Mouse (Mus musculus) liver, embryonic 11.5 days (tissue): ENCODE data around the gene Heatr5a. TPM values are rescaled to one million over a fixed set of nuclear protein-coding genes. Genes with fewer than 3 reads are reported as not detected.
A peak's percentile ranks its signal among the peaks of the same experiment; 100 is the strongest.

Source experiments
- ATAC-seq: fragments of 200-750 bp; cut with Nextera tagmentation; replicated peaks from 2 replicates; pipeline ENCODE4 v1.8.0; 2017; ENCODE audit warnings: moderate number of reproducible peaks, mild to moderate bottlenecking, moderate TSS enrichment, moderate library complexity; ENCODE audit not compliant: low FRiP score
- DNase-seq: peaks from one replicate; pipeline ENCODE4 v3.0.0-alpha.2; 2017; ENCODE audit warnings: low spot score
- H3K27ac ChIP-seq: fragments of 300-500 bp; sonication (generic); 2 replicates; pipeline ENCODE4 v1.5.1; 2014; ENCODE audit warnings: mild to moderate bottlenecking, low read depth, low read length, control low read depth
- H3K27me3 ChIP-seq: fragments of 300-500 bp; sonication (generic); replicated peaks from 2 replicates; pipeline ENCODE4 v1.6.1; 2014; ENCODE audit warnings: low read length, mixed read lengths; ENCODE audit not compliant: control insufficient read depth, insufficient read depth
- H3K36me3 ChIP-seq: fragments of 300-500 bp; sonication (generic); 2 replicates; pipeline ENCODE4 v1.6.1; 2014; ENCODE audit warnings: mild to moderate bottlenecking, low read length, moderate library complexity, mixed read lengths; ENCODE audit not compliant: control insufficient read depth, insufficient read depth
- H3K4me1 ChIP-seq: fragments of 300-500 bp; sonication (generic); replicated peaks from 2 replicates; pipeline ENCODE4 v1.6.1; 2014; ENCODE audit warnings: low read length, mixed read lengths; ENCODE audit not compliant: control insufficient read depth, insufficient read depth
- H3K4me2 ChIP-seq: fragments of 300-500 bp; sonication (generic); 2 replicates; pipeline ENCODE4 v1.6.1; 2014; ENCODE audit warnings: mild to moderate bottlenecking, control low read depth, moderate library complexity
- H3K4me3 ChIP-seq: fragments of 300-500 bp; sonication (generic); 2 replicates; pipeline ENCODE4 v1.5.1; 2014; ENCODE audit warnings: low read depth, low read length, control low read depth
- H3K9ac ChIP-seq: fragments of 300-500 bp; sonication (generic); 2 replicates; pipeline ENCODE4 v1.6.1; 2014; ENCODE audit warnings: low read depth, low read length, control low read depth
- H3K9me3 ChIP-seq: fragments of 300-500 bp; sonication (generic); 2 replicates; pipeline ENCODE4 v1.6.1; 2016; ENCODE audit warnings: low read length, inconsistent platforms, mixed read lengths; ENCODE audit not compliant: control insufficient read depth
- WGBS: fragments of 180-500 bp; shearing (Covaris S2); extraction: QIAGEN DNeasy Blood & Tissue Kit; methylation state at CpG from one replicate; pipeline ENCODE4 v1.1.7; 2014; 5-methylcytosine and 5-hydroxymethylcytosine counted together
- polyA plus RNA-seq: library from polyadenylated mRNA; unstranded; fragments of >200 nt; fragmentation: Nextera tagmentation; extraction: Ambion mirVana; gene quantifications from 2 replicates; pipeline ENCODE4 v1.2.1, GENCODE M21; 2014

Gene Heatr5a
- polyA plus RNA-seq, 1 experiment from 2014 or later: 18.9 TPM

- H3K27me3 ChIP-seq: no peaks in the 10 kb centered on the region
- WGBS: 62% methylated on average over 3 of the region's 3 CpGs
- no peaks in the 10 kb centered on the region for H3K9me3 ChIP-seq
- no peak for DNase-seq
- H3K4me2 ChIP-seq: no peak overlapping the region
- H3K4me1 ChIP-seq: peaks cover 4% of the 10 kb centered on the region; the same call in 1 of the 2 replicates
- no peak overlapping the region for H3K27ac ChIP-seq
- no peak for ATAC-seq
- H3K9ac ChIP-seq: no peak overlapping the region
- H3K36me3 ChIP-seq: 0 out of 2 replicates have a peak, but pooled peaks cover 2% of the 10 kb centered on the region
- no peak overlapping the region for H3K4me3 ChIP-seq
Observed at GRCm38 (mm10) chr12:51985163-51985748, 14.1 kb upstream of the Heatr5a start.

- Histone ChIP-seq H3K27ac (no peak overlapping the region), H3K36me3 (0 out of 2 replicates have a peak, but pooled peaks cover 2% of the 10 kb centered on the region), H3K4me1 (peaks cover 4% of the 10 kb centered on the region; the same call in 1 of the 2 replicates), H3K4me2 (no peak overlapping the region), H3K9me3 (no peaks in the 10 kb centered on the region), H3K4me3 (no peak overlapping the region), H3K9ac (no peak overlapping the region), H3K27me3 (no peaks in the 10 kb centered on the region)
- ATAC-seq (no peak), DNase-seq (no peak)
- WGBS: 67% methylated on average over 1 of the region's 1 CpGs
Observed at GRCm38 (mm10) chr12:51983625-51984024, 12.5 kb upstream of the Heatr5a start.

- no peak overlapping the region for H3K9ac ChIP-seq
- 60% methylated on average over 9 of the region's 9 CpGs for WGBS
Observed at GRCm38 (mm10) chr12:51976531-51976930, 5.4 kb upstream of the Heatr5a start.

GRCm38 (mm10) chr12:51974381-51974780 is 3.3 kb upstream of the Heatr5a start:
- 82% methylated on average over 1 of the region's 1 CpGs for WGBS
- no peak overlapping the region for H3K27ac ChIP-seq

More at GRCm38 (mm10) chr12:51976531-51976930, 5.4 kb upstream of the Heatr5a start:
- DNase-seq (no peak), ATAC-seq (no peak)
- Histone ChIP-seq H3K4me3 (no peak overlapping the region), H3K27ac (no peak overlapping the region), H3K4me1 (no peaks in the 10 kb centered on the region), H3K4me2 (no peak overlapping the region), H3K36me3 (no peaks in the 10 kb centered on the region), H3K27me3 (no peaks in the 10 kb centered on the region), H3K9me3 (no peaks in the 10 kb centered on the region; the same call in 1 of the 2 replicates)

GRCm38 (mm10) chr12:51972269-51973065 is 1.3 kb upstream of the Heatr5a start:
- Histone ChIP-seq H3K9ac (no peak overlapping the region), H3K4me1 (peaks cover 9% of the 10 kb centered on the region; the same call in 1 of the 2 replicates), H3K4me3 (no peak overlapping the region), H3K27me3 (no peaks in the 10 kb centered on the region), H3K4me2 (no peak overlapping the region), H3K36me3 (no peaks in the 10 kb centered on the region), H3K27ac (no peak overlapping the region), H3K9me3 (no peaks in the 10 kb centered on the region; the same call in 1 of the 2 replicates)
- DNase-seq: no peak
- 93% methylated on average over 5 of the region's 5 CpGs for WGBS
- no peak for ATAC-seq

More at GRCm38 (mm10) chr12:51974381-51974780, 3.3 kb upstream of the Heatr5a start:
- ATAC-seq (no peak), DNase-seq (no peak)
- H3K4me1 ChIP-seq: 0 out of 2 replicates have a peak, but pooled peaks cover 2% of the 10 kb centered on the region
- H3K4me2 ChIP-seq: no peak overlapping the region
- H3K9ac ChIP-seq: no peak overlapping the region
- H3K27me3 ChIP-seq: no peaks in the 10 kb centered on the region
- H3K9me3 ChIP-seq: no peaks in the 10 kb centered on the region; the same call in 1 of the 2 replicates
- no peak overlapping the region for H3K4me3 ChIP-seq
- no peaks in the 10 kb centered on the region for H3K36me3 ChIP-seq

GRCm38 (mm10) chr12:51970352-51971069 is 610 bp downstream of the Heatr5a start:
- Histone ChIP-seq H3K4me1 (peaks cover 9% of the 10 kb centered on the region; the same call in 1 of the 2 replicates), H3K4me2 (peak overlapping the region; percentile 60), H3K27ac (peak overlapping the region; percentile 95), H3K9me3 (no peaks in the 10 kb centered on the region; the same call in 1 of the 2 replicates), H3K27me3 (no peaks in the 10 kb centered on the region), H3K4me3 (peak overlapping the region; percentile 99), H3K36me3 (no peaks in the 10 kb centered on the region), H3K9ac (peak overlapping the region; percentile 97)
- under 1% methylated on average over 35 of the region's 35 CpGs for WGBS
- ATAC-seq (peak; percentile 66), DNase-seq (no peak)

GRCm38 (mm10) chr12:51969876-51970275 is 1.2 kb downstream of the Heatr5a start:
- Histone ChIP-seq H3K9me3 (no peaks in the 10 kb centered on the region; the same call in 1 of the 2 replicates), H3K4me2 (peak overlapping the region; percentile 60), H3K4me1 (peaks cover 9% of the 10 kb centered on the region; the same call in 1 of the 2 replicates), H3K9ac (peak overlapping the region; percentile 97), H3K36me3 (no peaks in the 10 kb centered on the region), H3K4me3 (peak overlapping the region; percentile 99), H3K27me3 (no peaks in the 10 kb centered on the region), H3K27ac (no peak overlapping the region)
- whole genome bisulfite sequencing: 4% methylated on average over 7 of the region's 7 CpGs
- DNase-seq (no peak), ATAC-seq (0 out of 2 replicates have a peak, but pooled peaks have one; percentile 13)

GRCm38 (mm10) chr12:51969092-51969491 is 2.0 kb downstream of the Heatr5a start:
- ATAC-seq (no peak), DNase-seq (no peak)
- Histone ChIP-seq H3K4me3 (no peak overlapping the region), H3K9me3 (no peaks in the 10 kb centered on the region; the same call in 1 of the 2 replicates), H3K36me3 (no peaks in the 10 kb centered on the region), H3K4me2 (peak overlapping the region; percentile 60), H3K27ac (no peak overlapping the region), H3K9ac (no peak overlapping the region; the same call in 1 of the 2 replicates), H3K27me3 (no peaks in the 10 kb centered on the region), H3K4me1 (peaks cover 9% of the 10 kb centered on the region; the same call in 1 of the 2 replicates)
- 75% methylated on average over 2 of the region's 2 CpGs for WGBS
